Mouse (Mus musculus): ENCODE results near the gene Gm49380. TPM values are rescaled to one million over a fixed set of nuclear protein-coding genes. Genes with fewer than 3 reads are reported as not detected.

The Gm49380 gene
- 0.11 and 0.16 TPM in 2 replicates for polyA plus RNA-seq (2014; fragmentation: Nextera tagmentation; extraction: Ambion mirVana)

DNA sequence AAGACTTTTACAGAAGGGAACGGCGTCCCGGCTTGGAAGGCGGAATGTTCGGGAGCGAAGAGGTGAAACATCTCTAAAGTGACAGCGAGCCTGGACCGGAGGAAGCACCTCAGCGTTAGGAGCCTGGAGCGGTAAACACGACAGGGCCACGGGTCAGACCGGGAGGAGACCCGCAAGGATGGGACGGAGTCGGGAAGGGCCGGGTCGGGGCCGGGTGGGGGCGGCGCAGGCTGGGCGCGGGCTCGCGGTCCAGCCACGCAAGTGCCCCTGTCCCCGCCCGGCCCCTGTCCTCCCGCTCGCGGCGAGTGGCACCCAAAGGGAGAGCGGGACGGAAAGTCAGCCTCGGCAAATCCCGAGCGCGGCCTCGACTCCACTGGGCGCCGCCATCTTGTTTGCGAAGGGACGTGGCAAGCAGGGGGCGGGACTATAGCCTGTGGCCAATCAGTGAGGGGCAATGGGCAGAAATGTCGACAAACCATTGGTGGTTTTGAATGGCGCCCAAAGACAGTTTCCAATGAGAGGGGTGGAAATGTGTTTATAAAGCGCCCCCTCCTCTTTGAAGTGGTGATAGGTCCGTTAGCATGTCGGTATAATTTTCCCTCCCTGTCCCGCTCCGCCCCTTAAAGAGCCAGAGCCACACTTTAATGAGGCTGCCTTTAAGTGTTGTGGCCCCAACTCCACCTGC is at the start of gene Gm49380, which contains the start of gene Rnf26:
Gm49380 (minus strand) TSS at position 396 of the 685 bp plus-strand sequence.
Rnf26 (minus strand) TSS at position 413 of the 685 bp plus-strand sequence.
- WGBS = under 1% methylated on average over 42 of the region's 51 CpGs
- Histone ChIP-seq H3K4me2 (ENCODE audit: low read length) (peak within 1 kb of the TSS; percentile 45), H3K4me1 (ENCODE audit: control insufficient read depth, insufficient read depth, low read length) (peaks cover 10% of the 10 kb centered on the region), H3K36me3 (ENCODE audit: control insufficient read depth, insufficient read depth, low read length) (0 out of 2 replicates have a peak, but pooled peaks cover 3% of the 10 kb centered on the region), H3K27ac (ENCODE audit: low read depth, low read length) (peak within 1 kb of the TSS; percentile 52; the same call in 1 of the 2 replicates), H3K4me3 (ENCODE audit: low read depth, low read length) (peak within 1 kb of the TSS; percentile 62), H3K9me3 (replicated peaks; ENCODE audit: control insufficient read depth, low read length) (no peaks in the 10 kb centered on the region), H3K9ac (ENCODE audit: low read length) (peak within 1 kb of the TSS; percentile 75), H3K27me3 (replicated peaks; ENCODE audit: control insufficient read depth, insufficient read depth, low read length) (no peaks in the 10 kb centered on the region)
- peak; percentile 97 for ATAC-seq
- DNase-seq (ENCODE audit: low spot score) = peak; percentile 99

DNA sequence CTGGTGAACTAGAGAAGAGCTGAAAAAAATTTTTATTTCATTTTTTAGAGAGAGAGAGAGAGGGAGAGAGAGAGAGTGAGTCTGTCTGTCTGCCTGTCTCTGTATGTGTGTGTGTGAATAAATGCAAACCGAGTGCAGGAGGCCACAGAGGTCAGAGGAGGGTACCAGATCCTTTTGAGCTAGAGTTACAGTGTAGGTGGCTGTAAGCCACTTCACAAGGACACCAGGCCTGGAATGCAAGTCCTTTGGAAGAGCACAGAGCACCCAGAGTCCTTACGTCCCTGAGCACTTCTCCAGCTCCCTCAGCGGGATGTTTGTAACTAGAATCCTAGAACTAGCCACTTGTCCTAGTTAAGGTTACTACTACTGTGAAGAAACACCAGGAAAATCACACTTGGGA is 46.6 kb upstream of the Gm49380 start:
- ATAC-seq (no peak), DNase-seq (ENCODE audit: low spot score) (no peak)
- 88% methylated on average over 3 of the region's 3 CpGs for WGBS
- H3K4me3 ChIP-seq (ENCODE audit: low read depth, low read length) = no peak overlapping the region
- H3K9me3 ChIP-seq (replicated peaks; ENCODE audit: control insufficient read depth, low read length) = no peaks in the 10 kb centered on the region
- no peaks in the 10 kb centered on the region for H3K4me1 ChIP-seq (ENCODE audit: control insufficient read depth, insufficient read depth, low read length)
- H3K27me3 ChIP-seq (replicated peaks; ENCODE audit: control insufficient read depth, insufficient read depth, low read length) = no peaks in the 10 kb centered on the region
- H3K9ac ChIP-seq (ENCODE audit: low read length) = no peak overlapping the region
- H3K4me2 ChIP-seq (ENCODE audit: low read length) = no peak overlapping the region
- no peak overlapping the region for H3K27ac ChIP-seq (ENCODE audit: low read depth, low read length)
- H3K36me3 ChIP-seq (ENCODE audit: control insufficient read depth, insufficient read depth, low read length) = peaks cover 83% of the 10 kb centered on the region

- no peak overlapping the region for H3K9ac ChIP-seq (ENCODE audit: low read length)
- no peak overlapping the region for H3K27ac ChIP-seq (ENCODE audit: low read depth, low read length)
- DNase-seq (ENCODE audit: low spot score) (no peak), ATAC-seq (no peak)
- H3K4me1 ChIP-seq (ENCODE audit: control insufficient read depth, insufficient read depth, low read length) = no peaks in the 10 kb centered on the region
- no peaks in the 10 kb centered on the region for H3K27me3 ChIP-seq (replicated peaks; ENCODE audit: control insufficient read depth, insufficient read depth, low read length)
- H3K4me3 ChIP-seq (ENCODE audit: low read depth, low read length) = no peak overlapping the region
- WGBS = 63% methylated on average over 3 of the region's 3 CpGs
- no peaks in the 10 kb centered on the region for H3K9me3 ChIP-seq (replicated peaks; ENCODE audit: control insufficient read depth, low read length)
- H3K4me2 ChIP-seq (ENCODE audit: low read length) = no peak overlapping the region
- H3K36me3 ChIP-seq (ENCODE audit: control insufficient read depth, insufficient read depth, low read length) = peaks cover 60% of the 10 kb centered on the region
Observed at GRCm38 (mm10) chr9:44147290-44147689, 34.0 kb upstream of the Gm49380 start.

DNA sequence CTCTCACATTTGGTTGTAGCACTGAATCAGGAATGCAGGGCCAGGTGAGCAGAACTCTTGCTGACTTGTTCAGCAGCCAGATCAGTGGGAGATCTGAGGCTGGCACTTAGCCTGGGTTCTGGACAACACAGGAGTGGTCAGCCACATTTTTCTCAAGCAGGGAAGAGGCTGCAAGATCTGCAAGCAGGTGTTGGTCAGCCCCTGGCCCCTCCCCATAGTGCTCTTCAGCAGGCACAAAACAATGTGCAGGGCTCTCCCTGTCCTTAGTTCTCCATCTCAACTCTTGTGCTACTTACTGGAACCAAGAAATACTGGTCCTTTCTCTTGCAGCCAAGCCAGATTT is 31.4 kb upstream of the Gm49380 start:
- Histone ChIP-seq H3K9me3 (replicated peaks; ENCODE audit: control insufficient read depth, low read length) (no peaks in the 10 kb centered on the region), H3K36me3 (ENCODE audit: control insufficient read depth, insufficient read depth, low read length) (peaks cover 51% of the 10 kb centered on the region), H3K4me3 (ENCODE audit: low read depth, low read length) (no peak overlapping the region), H3K4me1 (ENCODE audit: control insufficient read depth, insufficient read depth, low read length) (no peaks in the 10 kb centered on the region), H3K27me3 (replicated peaks; ENCODE audit: control insufficient read depth, insufficient read depth, low read length) (no peaks in the 10 kb centered on the region), H3K9ac (ENCODE audit: low read length) (no peak overlapping the region), H3K27ac (ENCODE audit: low read depth, low read length) (no peak overlapping the region), H3K4me2 (ENCODE audit: low read length) (no peak overlapping the region)
- ATAC-seq (no peak), DNase-seq (ENCODE audit: low spot score) (no peak)

- H3K9ac ChIP-seq (ENCODE audit: low read length) = no peak overlapping the region
- H3K36me3 ChIP-seq (ENCODE audit: control insufficient read depth, insufficient read depth, low read length) = peaks cover 50% of the 10 kb centered on the region
- no peak overlapping the region for H3K4me2 ChIP-seq (ENCODE audit: low read length)
- WGBS = 25% methylated on average over 6 of the region's 8 CpGs
- ATAC-seq = no peak
- no peaks in the 10 kb centered on the region for H3K9me3 ChIP-seq (replicated peaks; ENCODE audit: control insufficient read depth, low read length)
- H3K4me1 ChIP-seq (ENCODE audit: control insufficient read depth, insufficient read depth, low read length) = no peaks in the 10 kb centered on the region
- H3K4me3 ChIP-seq (ENCODE audit: low read depth, low read length) = no peak overlapping the region
- no peak for DNase-seq (ENCODE audit: low spot score)
- no peak overlapping the region for H3K27ac ChIP-seq (ENCODE audit: low read depth, low read length)
- no peaks in the 10 kb centered on the region for H3K27me3 ChIP-seq (replicated peaks; ENCODE audit: control insufficient read depth, insufficient read depth, low read length)
Observed at GRCm38 (mm10) chr9:44144023-44144717, 30.9 kb upstream of the Gm49380 start.

DNA sequence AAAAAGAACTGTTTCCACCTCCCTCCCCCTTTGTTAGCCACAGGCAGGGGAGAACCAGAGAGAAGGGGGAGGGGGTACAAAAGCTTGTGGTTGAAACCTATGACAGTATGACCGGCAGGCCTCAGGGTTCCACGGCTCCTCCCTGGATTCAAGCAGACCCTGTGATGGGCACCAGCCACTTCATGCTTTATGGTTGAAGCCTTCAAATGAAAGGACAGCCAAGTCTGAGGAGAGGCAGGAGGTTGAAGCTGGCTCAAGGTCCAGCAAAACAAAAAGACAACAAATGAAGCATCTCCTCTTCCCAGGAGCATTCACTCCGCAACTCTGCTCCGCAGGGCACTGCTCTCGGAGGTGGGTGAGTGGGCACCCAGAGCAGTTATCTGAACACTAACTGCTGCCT is 30.1 kb upstream of the Gm49380 start:
- no peak overlapping the region for H3K27ac ChIP-seq (ENCODE audit: low read depth, low read length)
- H3K4me3 ChIP-seq (ENCODE audit: low read depth, low read length) = no peak overlapping the region
- ATAC-seq (no peak), DNase-seq (ENCODE audit: low spot score) (no peak)
- H3K27me3 ChIP-seq (replicated peaks; ENCODE audit: control insufficient read depth, insufficient read depth, low read length) = no peaks in the 10 kb centered on the region
- 77% methylated on average over 5 of the region's 5 CpGs for WGBS
- H3K36me3 ChIP-seq (ENCODE audit: control insufficient read depth, insufficient read depth, low read length) = peaks cover 43% of the 10 kb centered on the region
- no peaks in the 10 kb centered on the region for H3K4me1 ChIP-seq (ENCODE audit: control insufficient read depth, insufficient read depth, low read length)
- H3K4me2 ChIP-seq (ENCODE audit: low read length) = no peak overlapping the region
- no peaks in the 10 kb centered on the region for H3K9me3 ChIP-seq (replicated peaks; ENCODE audit: control insufficient read depth, low read length)
- no peak overlapping the region for H3K9ac ChIP-seq (ENCODE audit: low read length)

DNA sequence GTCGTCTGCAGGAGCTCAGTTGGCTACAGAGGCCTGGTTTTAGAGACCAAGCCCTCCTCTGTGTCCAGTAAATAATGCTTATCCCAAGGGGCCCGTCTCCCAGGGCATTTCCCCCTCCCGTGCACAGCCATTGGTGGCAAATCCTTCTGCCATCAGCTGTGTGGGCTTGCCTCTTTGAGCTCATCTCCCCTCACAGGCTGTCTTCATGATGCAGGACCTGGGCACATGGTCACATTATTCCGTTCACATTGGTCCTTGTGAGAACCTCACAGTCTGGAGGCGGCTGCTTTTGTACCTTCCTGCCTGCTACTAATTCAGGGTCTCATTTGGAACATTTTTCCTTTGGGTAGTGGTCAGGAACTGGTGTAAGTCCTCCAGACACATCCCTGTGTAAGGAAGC is 28.7 kb upstream of the Gm49380 start:
- H3K4me2 ChIP-seq (ENCODE audit: low read length) = no peak overlapping the region
- WGBS = 57% methylated on average over 5 of the region's 5 CpGs
- no peak overlapping the region for H3K27ac ChIP-seq (ENCODE audit: low read depth, low read length)
- DNase-seq (ENCODE audit: low spot score) = no peak
- peaks cover 42% of the 10 kb centered on the region for H3K36me3 ChIP-seq (ENCODE audit: control insufficient read depth, insufficient read depth, low read length)
- H3K4me3 ChIP-seq (ENCODE audit: low read depth, low read length) = no peak overlapping the region
- no peaks in the 10 kb centered on the region for H3K4me1 ChIP-seq (ENCODE audit: control insufficient read depth, insufficient read depth, low read length)
- no peaks in the 10 kb centered on the region for H3K27me3 ChIP-seq (replicated peaks; ENCODE audit: control insufficient read depth, insufficient read depth, low read length)
- no peak for ATAC-seq
- H3K9ac ChIP-seq (ENCODE audit: low read length) = no peak overlapping the region
- H3K9me3 ChIP-seq (replicated peaks; ENCODE audit: control insufficient read depth, low read length) = no peaks in the 10 kb centered on the region

- H3K4me2 ChIP-seq (ENCODE audit: low read length) = no peak overlapping the region
- H3K9ac ChIP-seq (ENCODE audit: low read length) = no peak overlapping the region
- H3K27ac ChIP-seq (ENCODE audit: low read depth, low read length) = no peak overlapping the region
- H3K9me3 ChIP-seq (replicated peaks; ENCODE audit: control insufficient read depth, low read length) = no peaks in the 10 kb centered on the region
- no peak for DNase-seq (ENCODE audit: low spot score)
- H3K4me3 ChIP-seq (ENCODE audit: low read depth, low read length) = no peak overlapping the region
- H3K4me1 ChIP-seq (ENCODE audit: control insufficient read depth, insufficient read depth, low read length) = peaks cover 22% of the 10 kb centered on the region
- H3K27me3 ChIP-seq (replicated peaks; ENCODE audit: control insufficient read depth, insufficient read depth, low read length) = peaks cover 14% of the 10 kb centered on the region; the same call in 1 of the 2 replicates
- peaks cover 19% of the 10 kb centered on the region for H3K36me3 ChIP-seq (ENCODE audit: control insufficient read depth, insufficient read depth, low read length)
- no peak for ATAC-seq
- 75% methylated on average over 4 of the region's 4 CpGs for WGBS
Observed at GRCm38 (mm10) chr9:44137846-44138245, 24.5 kb upstream of the Gm49380 start.
